Mouse (Mus musculus) skeletal muscle tissue, postnatal 0 days (tissue): Measurements from ENCODE around the gene Suclg1. TPM values are rescaled to one million over a fixed set of nuclear protein-coding genes. Genes with fewer than 3 reads are reported as not detected.

Experiments
- polyA plus RNA-seq: library from polyadenylated mRNA; unstranded; fragments of >200 nt; fragmentation: Nextera tagmentation; extraction: Ambion mirVana; gene quantifications from 2 replicates; pipeline ENCODE4 v1.2.1, GENCODE M21; 2015

The Suclg1 gene
- 380 and 409 TPM in 2 replicates for polyA plus RNA-seq

DNA sequence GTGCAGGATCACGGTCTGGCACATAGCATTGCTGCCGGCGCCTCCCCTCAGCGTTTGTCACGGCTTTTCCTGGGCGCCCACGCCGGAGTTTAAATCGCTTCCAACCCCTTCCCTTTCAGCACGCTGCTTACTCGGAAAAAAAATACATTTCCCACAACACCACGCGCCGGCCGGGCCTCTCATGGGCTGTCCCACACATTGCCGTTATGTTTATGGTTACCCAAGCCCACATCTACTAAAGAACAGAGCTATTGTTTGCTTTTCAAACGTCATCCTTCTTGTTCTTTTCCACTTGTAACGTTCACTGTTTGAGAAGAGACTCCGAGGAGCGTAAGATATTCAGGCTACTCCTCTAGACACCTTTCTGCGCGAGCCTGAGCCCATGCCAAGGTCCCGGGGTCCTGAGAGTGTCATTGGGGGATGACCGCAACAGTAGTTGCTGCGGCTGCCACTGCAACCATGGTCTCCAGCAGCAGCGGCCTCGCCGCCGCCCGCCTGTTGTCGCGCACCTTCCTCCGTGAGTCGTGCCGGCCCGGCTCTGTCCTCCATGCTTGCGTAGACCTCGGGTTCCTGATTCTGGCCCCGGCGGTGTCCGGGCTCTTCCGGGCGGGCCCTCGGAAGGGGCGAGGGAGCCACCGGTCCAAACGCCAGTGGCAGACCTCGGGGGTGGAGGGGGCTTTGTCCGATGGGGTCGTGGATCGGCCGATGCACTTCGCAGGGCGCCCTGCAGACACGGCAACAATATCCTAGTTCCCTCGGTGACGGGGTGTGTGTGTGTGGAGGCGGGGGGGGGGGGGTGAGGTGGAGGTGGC is at the start of gene Suclg1:
Suclg1 (plus strand) TSS at position 146 of the 812 bp plus-strand sequence.

DNA sequence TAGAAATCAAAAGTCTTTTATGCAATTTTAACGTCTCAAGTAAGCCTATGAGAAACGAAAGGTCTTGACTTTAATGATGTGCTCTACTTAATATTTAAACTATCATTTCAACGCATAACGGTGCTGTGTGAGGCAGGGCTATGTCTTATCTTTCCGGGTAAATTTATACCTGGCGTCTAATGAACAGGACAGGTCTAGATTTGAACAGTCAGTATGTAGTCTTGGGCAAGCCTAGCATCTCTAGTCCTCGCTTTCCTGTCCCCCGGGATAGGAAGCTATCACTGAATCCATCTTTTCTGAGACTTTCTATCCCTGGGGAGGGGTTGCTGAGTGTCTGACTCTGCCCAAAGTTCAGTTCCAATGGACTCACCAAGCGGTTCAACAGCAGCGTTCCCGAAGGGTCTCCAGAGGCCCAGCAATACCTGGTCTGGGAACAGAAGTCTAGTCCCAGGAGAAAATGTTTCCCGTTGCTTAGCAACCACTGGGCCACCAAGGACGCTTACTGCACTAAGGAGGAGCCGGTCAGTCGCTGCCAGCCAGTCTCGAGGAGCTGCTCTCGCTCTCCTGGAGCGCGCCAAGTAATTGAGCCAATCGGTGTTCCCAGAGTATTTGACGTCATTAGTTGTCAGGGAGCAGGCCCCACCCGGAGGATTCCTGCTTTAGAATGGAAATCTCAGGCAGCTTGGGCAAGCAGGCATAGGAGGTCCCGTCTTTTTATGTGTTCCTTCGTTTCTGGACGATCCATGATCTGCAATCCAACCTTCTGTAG is 26.8 kb upstream of the Suclg1 start, which contains the start of gene Dnah6:
Dnah6 (minus strand) TSS at position 463 of the 769 bp plus-strand sequence.

Other genes starting within 250 kb of the Suclg1 start
- 0.06 TPM in 2 replicates for gene Dnah6, start 26.7 kb upstream of the Suclg1 start, polyA plus RNA-seq
- not detected in 2 replicates for gene 4931417E11Rik, start 221.3 kb downstream of the Suclg1 start, polyA plus RNA-seq